Mouse (Mus musculus): Measurements from ENCODE around the gene Cln3. TPM values are rescaled to one million over a fixed set of nuclear protein-coding genes. Genes with fewer than 3 reads are reported as not detected.
A peak's percentile ranks its signal among the peaks of the same experiment; 100 is the strongest.

Gene Cln3
- polyA plus RNA-seq, 1 experiment from 2014 or later: 11.9 TPM

DNA sequence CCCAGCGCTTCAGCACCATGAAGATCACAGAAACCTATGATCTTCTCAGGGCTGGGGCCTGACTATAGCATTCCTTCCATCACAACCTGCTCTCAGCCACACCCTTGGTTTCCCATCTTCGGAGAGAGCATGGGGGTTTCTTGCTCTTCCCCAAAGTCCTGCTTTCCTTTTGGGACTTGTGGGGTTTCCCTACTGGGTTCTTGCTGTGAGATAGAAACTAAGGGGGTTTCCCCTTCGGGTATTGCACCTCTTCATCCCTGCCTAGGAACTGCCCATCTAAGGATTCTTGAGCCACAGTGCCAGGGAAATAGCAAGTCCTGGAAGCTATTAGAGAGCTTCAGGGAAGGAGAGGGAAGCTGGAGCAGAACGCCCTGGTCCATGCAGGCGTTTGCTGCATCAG lies 10.3 kb upstream of the Cln3 start:
- 0 out of 2 replicates have a peak, but pooled peaks cover 7% of the 10 kb centered on the region for H3K27me3 ChIP-seq
- no peak overlapping the region for H3K27ac ChIP-seq (replicated peaks)
- H3K36me3 ChIP-seq (replicated peaks): no peaks in the 10 kb centered on the region
- 56% methylated on average over 5 of the region's 5 CpGs for WGBS (ENCODE audit: insufficient replicate concordance)
- H3K4me1 ChIP-seq (replicated peaks): peaks cover 10% of the 10 kb centered on the region; the same call in 1 of the 2 replicates
- H3K4me3 ChIP-seq (replicated peaks): no peak overlapping the region
- ATAC-seq (ENCODE audit: insufficient read depth): no peak
- no peak overlapping the region for H3K4me2 ChIP-seq
- no peak overlapping the region for H3K9ac ChIP-seq
- H3K9me3 ChIP-seq (replicated peaks): no peaks in the 10 kb centered on the region

DNA sequence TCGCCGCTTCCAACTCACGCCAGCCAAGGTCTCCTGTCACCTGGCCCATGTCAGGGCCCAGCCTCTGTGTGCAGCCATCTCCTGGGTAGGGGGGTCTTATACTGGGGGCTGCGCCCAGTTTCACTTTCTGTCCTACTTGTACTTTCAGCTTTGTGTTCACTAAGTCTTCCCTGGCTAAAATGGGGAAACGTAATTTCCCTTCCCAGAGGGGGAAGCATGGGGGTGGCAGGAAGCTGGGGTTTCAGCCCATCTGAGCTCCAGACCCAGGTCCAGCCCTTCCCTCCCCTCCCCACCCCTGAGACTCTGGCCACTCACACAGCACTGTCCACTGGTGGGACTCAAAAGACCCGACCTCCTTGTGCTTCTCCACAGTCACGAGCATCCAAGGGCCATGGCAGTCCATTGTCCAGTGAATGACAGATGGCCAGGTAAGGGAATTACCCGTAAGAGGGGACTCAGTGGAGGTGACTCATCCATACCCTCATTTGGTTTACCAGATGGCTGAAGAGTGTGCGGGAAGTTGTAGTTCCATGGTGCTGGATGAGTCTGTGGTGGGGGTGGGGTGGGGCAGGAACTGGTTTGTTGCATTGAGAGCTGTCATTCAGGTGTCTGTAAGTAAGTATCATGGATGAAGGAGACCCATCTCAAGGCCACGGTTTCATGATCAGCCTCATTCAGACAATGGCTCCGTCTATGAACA lies 9.4 kb upstream of the Cln3 start, which contains the start of gene Il27:
Gene Il27 (minus strand): TSS at position 80 of the 700 bp plus-strand sequence.
- Histone ChIP-seq H3K27me3 (0 out of 2 replicates have a peak, but pooled peaks cover 7% of the 10 kb centered on the region), H3K36me3 (replicated peaks) (no peaks in the 10 kb centered on the region), H3K4me1 (replicated peaks) (peaks cover 10% of the 10 kb centered on the region; the same call in 1 of the 2 replicates), H3K27ac (replicated peaks) (no peak within 1 kb of the TSS), H3K9ac (no peak within 1 kb of the TSS), H3K4me2 (no peak within 1 kb of the TSS), H3K9me3 (replicated peaks) (no peaks in the 10 kb centered on the region), H3K4me3 (replicated peaks) (no peak within 1 kb of the TSS)
- ATAC-seq (ENCODE audit: insufficient read depth): no peak
- 51% methylated on average over 11 of the region's 11 CpGs for WGBS (ENCODE audit: insufficient replicate concordance)

DNA sequence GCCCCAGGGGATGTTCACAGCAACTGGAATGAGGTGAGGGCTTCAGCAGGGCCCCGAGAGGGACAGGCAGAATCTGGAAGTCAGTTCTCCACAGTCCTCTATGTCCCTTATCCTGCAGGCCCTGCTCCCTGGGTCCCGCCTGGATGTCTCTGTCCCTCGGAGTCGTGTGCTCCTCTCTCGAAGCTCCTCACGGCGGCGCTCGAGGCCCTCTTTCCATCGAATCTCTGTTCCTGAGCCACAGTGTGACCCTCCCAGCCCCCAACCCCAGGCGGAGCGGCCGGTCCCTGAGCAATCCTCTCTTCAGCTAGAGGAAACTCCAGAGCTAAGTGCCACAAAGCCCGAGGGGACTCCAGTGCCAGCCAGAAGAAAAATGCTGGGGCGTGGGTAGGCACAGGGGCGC lies 2.2 kb upstream of the Cln3 start:
- Histone ChIP-seq H3K4me2 (no peak overlapping the region), H3K4me1 (replicated peaks) (peaks cover 25% of the 10 kb centered on the region), H3K27ac (replicated peaks) (no peak overlapping the region), H3K27me3 (peaks cover 21% of the 10 kb centered on the region; the same call in 1 of the 2 replicates), H3K9me3 (replicated peaks) (no peaks in the 10 kb centered on the region), H3K36me3 (replicated peaks) (no peaks in the 10 kb centered on the region), H3K9ac (no peak overlapping the region), H3K4me3 (replicated peaks) (no peak overlapping the region)
- no peak for ATAC-seq (ENCODE audit: insufficient read depth)
- 20% methylated on average over 16 of the region's 16 CpGs for WGBS (ENCODE audit: insufficient replicate concordance)

DNA sequence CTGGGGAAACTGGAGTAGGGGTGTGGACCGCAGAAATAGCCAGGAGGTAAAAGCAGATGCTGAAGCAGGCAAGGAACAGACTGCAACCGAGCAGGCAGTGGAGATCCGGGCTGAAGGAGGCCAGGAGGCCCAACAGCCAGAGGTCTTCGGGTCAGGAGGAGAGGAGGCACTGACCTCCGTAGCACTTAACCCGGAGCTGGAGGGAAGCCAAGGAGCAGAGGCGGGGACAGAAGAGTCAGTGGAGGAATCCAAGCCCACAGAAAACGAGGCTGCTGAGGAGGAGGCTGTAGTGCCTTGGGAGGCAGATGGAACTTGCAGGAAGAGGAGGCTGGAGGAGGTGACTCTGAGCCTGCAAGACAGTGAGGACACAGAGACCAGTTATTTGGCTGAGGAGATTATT lies 1.2 kb upstream of the Cln3 start:
- peaks cover 28% of the 10 kb centered on the region for H3K4me1 ChIP-seq (replicated peaks)
- no peak overlapping the region for H3K27ac ChIP-seq (replicated peaks)
- H3K9me3 ChIP-seq (replicated peaks): no peaks in the 10 kb centered on the region
- 63% methylated on average over 8 of the region's 8 CpGs for WGBS (ENCODE audit: insufficient replicate concordance)
- no peak overlapping the region for H3K4me2 ChIP-seq
- H3K36me3 ChIP-seq (replicated peaks): no peaks in the 10 kb centered on the region
- no peak overlapping the region for H3K4me3 ChIP-seq (replicated peaks)
- H3K9ac ChIP-seq: no peak overlapping the region
- peaks cover 15% of the 10 kb centered on the region; the same call in 1 of the 2 replicates for H3K27me3 ChIP-seq
- no peak for ATAC-seq (ENCODE audit: insufficient read depth)

DNA sequence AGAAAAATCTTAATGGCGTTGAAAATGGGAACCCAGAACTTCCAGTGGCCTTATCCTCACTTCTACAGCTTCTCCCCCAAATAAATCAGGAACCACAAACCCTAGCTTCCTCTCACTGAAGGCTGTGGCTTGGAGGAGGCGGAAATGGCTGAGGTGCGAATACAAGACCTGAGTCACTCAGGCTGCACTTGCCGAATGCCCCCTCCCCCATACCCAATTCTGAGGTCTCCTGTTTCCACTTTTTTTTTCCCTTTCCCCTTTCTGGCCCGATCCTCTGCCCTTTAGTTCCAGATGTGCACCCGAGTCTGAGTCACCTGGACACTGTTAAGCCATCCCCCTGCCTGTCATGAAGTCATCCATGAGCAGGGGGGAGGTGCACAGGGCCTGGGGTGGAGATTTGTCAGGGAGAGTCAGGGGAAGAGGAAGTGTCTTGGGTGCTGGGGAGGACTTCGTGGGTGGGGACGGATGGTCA lies 1.1 kb downstream of the Cln3 start, which contains the start of gene Apobr:
Gene Apobr (plus strand): TSS at position 437 of the 472 bp plus-strand sequence.
- ATAC-seq (ENCODE audit: insufficient read depth): no peak
- peak within 1 kb of the TSS; percentile 9; the same call in 1 of the 2 replicates for H3K9ac ChIP-seq

DNA sequence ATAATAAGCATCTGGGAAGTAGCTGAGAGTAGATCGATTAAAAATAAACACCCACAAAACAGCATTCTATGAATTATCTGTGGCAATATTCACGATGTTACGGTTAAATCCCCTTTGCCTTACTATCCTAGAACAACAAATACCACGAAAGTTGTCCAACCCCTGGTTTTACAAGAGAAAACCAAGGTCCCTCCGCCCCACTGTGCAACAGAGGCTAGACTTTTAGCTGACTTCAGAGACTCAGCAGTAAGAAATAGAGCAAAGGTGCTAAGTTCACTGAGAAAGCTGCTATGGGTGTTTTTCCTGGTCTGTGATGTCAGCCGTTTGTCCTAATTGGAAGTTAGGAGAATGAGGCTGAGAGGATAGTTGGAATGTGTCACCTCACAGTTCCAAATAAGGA lies 1.9 kb downstream of the Cln3 start:
- Histone ChIP-seq H3K9ac (no peak overlapping the region), H3K4me2 (peak overlapping the region; percentile 89), H3K27ac (replicated peaks) (peak overlapping the region; percentile 68; the same call in 1 of the 2 replicates), H3K9me3 (replicated peaks) (no peaks in the 10 kb centered on the region), H3K4me1 (replicated peaks) (peaks cover 28% of the 10 kb centered on the region), H3K4me3 (replicated peaks) (peak overlapping the region; percentile 61), H3K36me3 (replicated peaks) (0 out of 2 replicates have a peak, but pooled peaks cover 6% of the 10 kb centered on the region), H3K27me3 (peaks cover 15% of the 10 kb centered on the region; the same call in 1 of the 2 replicates)
- WGBS (ENCODE audit: insufficient replicate concordance): 33% methylated on average over 6 of the region's 6 CpGs
- no peak for ATAC-seq (ENCODE audit: insufficient read depth)

More for the DNA sequence above, 1.1 kb downstream of the Cln3 start, which contains the start of gene Apobr:
- no peaks in the 10 kb centered on the region for H3K9me3 ChIP-seq (replicated peaks)
- H3K4me2 ChIP-seq: peak within 1 kb of the TSS; percentile 89
- WGBS (ENCODE audit: insufficient replicate concordance): 22% methylated on average over 8 of the region's 8 CpGs
- H3K36me3 ChIP-seq (replicated peaks): 0 out of 2 replicates have a peak, but pooled peaks cover 6% of the 10 kb centered on the region
- H3K4me1 ChIP-seq (replicated peaks): peaks cover 28% of the 10 kb centered on the region
- peaks cover 15% of the 10 kb centered on the region; the same call in 1 of the 2 replicates for H3K27me3 ChIP-seq
- peak within 1 kb of the TSS; percentile 61 for H3K4me3 ChIP-seq (replicated peaks)
- peak within 1 kb of the TSS; percentile 68 for H3K27ac ChIP-seq (replicated peaks)

DNA sequence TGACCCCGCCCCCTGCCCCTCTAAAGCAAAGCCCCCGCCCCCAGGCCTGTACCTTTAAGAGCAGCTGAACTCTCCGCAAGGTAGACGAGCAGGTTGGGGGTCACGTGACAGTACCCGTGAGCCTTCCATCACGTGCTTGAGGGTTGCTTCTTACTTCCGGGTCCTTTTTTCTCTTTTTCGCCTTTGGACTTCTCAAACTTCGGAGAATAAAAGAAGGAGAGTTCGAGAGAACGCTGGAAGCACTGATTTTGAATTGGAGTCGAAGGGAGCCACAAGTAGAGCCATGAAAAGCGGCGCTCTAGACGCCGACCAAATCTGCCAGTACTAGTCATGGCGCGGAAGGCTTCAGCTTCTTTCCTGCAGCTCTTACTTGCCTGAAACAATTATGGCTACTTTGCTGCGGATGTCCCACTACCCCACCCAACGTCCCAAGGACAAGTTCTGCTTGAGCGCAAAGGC lies 2.3 kb downstream of the Cln3 start:
- Histone ChIP-seq H3K9me3 (replicated peaks) (no peaks in the 10 kb centered on the region), H3K4me1 (replicated peaks) (peaks cover 28% of the 10 kb centered on the region), H3K4me3 (replicated peaks) (peak overlapping the region; percentile 61), H3K9ac (peak overlapping the region; percentile 25), H3K27me3 (peaks cover 15% of the 10 kb centered on the region; the same call in 1 of the 2 replicates), H3K36me3 (replicated peaks) (0 out of 2 replicates have a peak, but pooled peaks cover 11% of the 10 kb centered on the region), H3K4me2 (peak overlapping the region; percentile 89), H3K27ac (replicated peaks) (peak overlapping the region; percentile 68)
- ATAC-seq (ENCODE audit: insufficient read depth): peak; percentile 72
- under 1% methylated on average over 22 of the region's 22 CpGs for WGBS (ENCODE audit: insufficient replicate concordance)

DNA sequence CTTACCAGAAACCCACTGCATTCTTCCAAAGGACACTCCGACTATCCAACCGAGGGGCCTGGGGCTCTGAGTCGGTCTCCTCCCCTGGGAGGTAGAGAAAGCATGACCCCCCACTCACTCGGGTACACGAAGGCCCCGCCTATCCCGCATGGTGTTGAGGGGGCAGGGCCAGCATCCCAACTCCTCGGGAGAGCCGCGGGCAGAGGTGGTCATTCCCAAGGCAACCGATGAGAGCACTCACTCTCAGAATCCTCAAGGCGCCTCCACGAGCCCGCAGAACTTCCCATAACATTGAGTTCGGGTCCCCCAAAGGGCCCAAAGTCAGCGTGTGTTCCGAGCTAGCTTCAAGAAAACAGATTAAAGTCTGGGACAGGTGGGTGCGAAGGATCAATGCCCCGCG lies 2.9 kb downstream of the Cln3 start:
- peak overlapping the region; percentile 68; the same call in 1 of the 2 replicates for H3K27ac ChIP-seq (replicated peaks)
- 6% methylated on average over 20 of the region's 20 CpGs for WGBS (ENCODE audit: insufficient replicate concordance)
- peak overlapping the region; percentile 61 for H3K4me3 ChIP-seq (replicated peaks)
- ATAC-seq (ENCODE audit: insufficient read depth): peak; percentile 20; the same call in 1 of the 2 replicates
- H3K4me2 ChIP-seq: peak overlapping the region; percentile 89
- H3K36me3 ChIP-seq (replicated peaks): peaks cover 12% of the 10 kb centered on the region; the same call in 1 of the 2 replicates
- H3K4me1 ChIP-seq (replicated peaks): peaks cover 25% of the 10 kb centered on the region
- no peaks in the 10 kb centered on the region for H3K9me3 ChIP-seq (replicated peaks)
- peaks cover 15% of the 10 kb centered on the region; the same call in 1 of the 2 replicates for H3K27me3 ChIP-seq
- H3K9ac ChIP-seq: peak overlapping the region; percentile 25

DNA sequence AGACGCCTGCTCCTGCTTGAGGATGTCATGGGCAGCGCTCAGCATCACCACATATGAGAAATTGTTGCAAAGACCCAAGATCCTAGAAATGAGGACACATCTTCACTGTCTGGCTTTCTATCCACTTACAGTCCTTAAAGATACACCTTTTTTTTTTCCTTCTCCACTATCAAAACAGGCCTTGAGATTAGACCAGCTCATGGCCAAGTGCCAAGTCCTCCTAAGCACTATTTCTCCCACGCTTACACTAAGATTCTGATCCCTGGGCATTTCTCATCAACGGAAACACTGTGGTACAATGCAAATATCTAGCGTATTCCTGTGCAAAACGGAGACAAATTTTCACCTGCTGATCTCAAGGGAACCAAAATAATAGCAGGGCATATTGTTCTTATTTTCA lies 4.0 kb downstream of the Cln3 start:
- H3K27me3 ChIP-seq: 0 out of 2 replicates have a peak, but pooled peaks cover 9% of the 10 kb centered on the region
- no peak overlapping the region for H3K27ac ChIP-seq (replicated peaks)
- 67% methylated on average over 6 of the region's 6 CpGs for WGBS (ENCODE audit: insufficient replicate concordance)
- no peak overlapping the region for H3K4me2 ChIP-seq
- H3K9me3 ChIP-seq (replicated peaks): no peaks in the 10 kb centered on the region
- H3K9ac ChIP-seq: no peak overlapping the region
- peaks cover 19% of the 10 kb centered on the region; the same call in 1 of the 2 replicates for H3K36me3 ChIP-seq (replicated peaks)
- H3K4me3 ChIP-seq (replicated peaks): no peak overlapping the region
- H3K4me1 ChIP-seq (replicated peaks): peaks cover 18% of the 10 kb centered on the region
- ATAC-seq (ENCODE audit: insufficient read depth): no peak

DNA sequence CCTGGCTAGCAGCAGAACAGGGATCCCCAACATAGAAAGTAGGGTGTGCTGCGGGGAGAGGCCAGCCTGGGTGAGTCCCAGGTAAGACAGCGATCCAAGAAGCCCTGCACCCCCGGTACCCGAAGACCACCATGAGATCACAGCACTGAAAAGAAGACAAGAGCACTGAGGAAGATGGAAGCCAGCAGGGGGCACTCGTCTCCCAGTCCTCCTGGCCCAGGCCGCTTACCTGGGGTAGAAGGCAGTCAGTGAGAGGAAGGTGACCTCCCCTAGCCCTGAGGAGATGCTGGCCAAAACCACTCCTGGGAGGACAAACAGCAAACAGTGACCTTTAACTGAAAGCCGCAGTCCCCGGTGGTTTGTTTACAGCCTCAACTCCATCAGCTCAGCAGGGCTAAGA lies 6.4 kb downstream of the Cln3 start:
- Histone ChIP-seq H3K27ac (replicated peaks) (no peak overlapping the region), H3K4me2 (no peak overlapping the region), H3K27me3 (no peaks in the 10 kb centered on the region), H3K9ac (no peak overlapping the region), H3K36me3 (replicated peaks) (peaks cover 30% of the 10 kb centered on the region), H3K4me3 (replicated peaks) (no peak overlapping the region), H3K9me3 (replicated peaks) (no peaks in the 10 kb centered on the region), H3K4me1 (replicated peaks) (peaks cover 12% of the 10 kb centered on the region)
- ATAC-seq (ENCODE audit: insufficient read depth): no peak
- 66% methylated on average over 8 of the region's 8 CpGs for WGBS (ENCODE audit: insufficient replicate concordance)

DNA sequence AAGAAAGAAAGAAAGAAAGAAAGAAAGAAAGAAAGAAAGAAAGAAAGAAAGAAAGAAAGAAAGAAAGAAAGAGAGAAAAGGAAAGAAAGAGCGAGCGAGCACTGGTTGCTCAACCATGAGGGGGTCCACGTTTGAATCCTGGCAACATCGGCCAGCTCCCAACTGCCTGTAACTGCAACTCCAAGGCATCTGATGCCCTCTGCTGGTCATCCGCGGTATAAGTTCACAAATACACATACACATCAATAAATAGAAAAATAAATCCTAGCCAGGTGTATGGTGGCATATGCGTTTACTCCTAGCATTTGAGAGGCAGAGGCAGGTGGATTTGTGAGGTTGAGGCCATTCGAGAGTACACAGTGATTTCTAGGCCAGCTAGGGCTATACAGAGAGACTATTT lies 8.7 kb downstream of the Cln3 start:
- H3K4me1 ChIP-seq (replicated peaks): no peaks in the 10 kb centered on the region
- no peak for ATAC-seq (ENCODE audit: insufficient read depth)
- H3K4me3 ChIP-seq (replicated peaks): no peak overlapping the region
- H3K9ac ChIP-seq: no peak overlapping the region
- H3K36me3 ChIP-seq (replicated peaks): peaks cover 37% of the 10 kb centered on the region
- no peak overlapping the region for H3K27ac ChIP-seq (replicated peaks)
- H3K9me3 ChIP-seq (replicated peaks): no peaks in the 10 kb centered on the region
- no peaks in the 10 kb centered on the region for H3K27me3 ChIP-seq
- 49% methylated on average over 8 of the region's 8 CpGs for WGBS (ENCODE audit: insufficient replicate concordance)
- H3K4me2 ChIP-seq: no peak overlapping the region
